Mouse (Mus musculus) brown adipose tissue, adult 24 weeks (tissue): ENCODE measurements around the gene Cep55. TPM values are rescaled to one million over a fixed set of nuclear protein-coding genes. Genes with fewer than 3 reads are reported as not detected.

Experiments
- H3K27ac ChIP-seq: fragments of 200-500 bp; replicated peaks from 2 replicates; pipeline ENCODE4 v1.5.1; 2012; ENCODE audit warnings: low read depth, mild to moderate bottlenecking, low read length
- H3K4me1 ChIP-seq: fragments of 200-500 bp; 2 replicates; pipeline ENCODE4 v1.6.1; 2012; ENCODE audit warnings: low read length, mixed read lengths; ENCODE audit not compliant: control insufficient read depth, insufficient read depth, insufficient read length
- H3K4me3 ChIP-seq: fragments of 200-500 bp; 2 replicates; pipeline ENCODE4 v1.5.1; 2012; ENCODE audit warnings: low read depth, mild to moderate bottlenecking, low read length, moderate library complexity; ENCODE audit not compliant: insufficient read depth
- polyA plus RNA-seq: library from polyadenylated mRNA; stranded (reverse); fragments of >200 nt; gene quantifications from 2 replicates; pipeline ENCODE4 v1.2.4, GENCODE M21; 2012; ENCODE audit not compliant: missing spikeins, insufficient read depth, insufficient read length

The Cep55 gene
- polyA plus RNA-seq, 1 experiment, result not detected

DNA sequence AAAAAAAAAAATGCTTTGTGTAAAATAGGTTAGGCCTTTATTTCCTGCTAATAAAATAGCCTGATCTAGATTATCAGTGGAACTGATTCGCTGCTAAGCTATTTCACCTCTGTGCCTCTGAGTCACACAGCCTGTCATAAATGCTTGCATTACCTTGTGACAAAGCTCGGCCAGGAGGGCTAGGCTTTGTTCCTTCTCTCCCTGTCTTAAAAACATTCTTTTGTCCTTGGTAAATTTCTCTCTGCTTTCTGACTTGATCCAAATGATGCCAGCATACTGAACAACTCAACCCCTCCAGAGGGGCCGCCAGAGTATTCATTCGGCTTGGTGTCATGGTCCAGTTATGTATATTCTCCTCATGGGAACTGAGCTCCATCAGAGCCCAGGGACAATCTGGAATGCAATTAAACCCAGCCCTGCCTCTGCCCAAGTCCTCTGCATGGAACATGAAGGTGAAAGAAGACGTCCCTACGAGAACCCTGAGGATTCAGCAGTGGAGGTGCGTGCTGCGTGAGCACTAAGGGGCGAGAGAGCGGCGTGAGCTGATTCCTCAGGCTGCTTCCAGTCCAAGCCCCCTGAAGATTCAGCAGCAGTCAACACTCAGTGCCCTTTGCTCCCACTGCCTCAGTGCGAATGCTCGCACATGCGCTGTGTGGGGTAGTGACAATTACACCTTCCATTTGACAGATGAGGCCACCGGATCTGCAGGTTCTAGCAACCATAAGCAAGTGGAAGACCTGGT is 21.6 kb upstream of the Cep55 start:
- no peak overlapping the region for H3K4me3 ChIP-seq
- peaks cover 9% of the 10 kb centered on the region; the same call in 1 of the 2 replicates for H3K4me1 ChIP-seq
- H3K27ac ChIP-seq, result no peak overlapping the region

DNA sequence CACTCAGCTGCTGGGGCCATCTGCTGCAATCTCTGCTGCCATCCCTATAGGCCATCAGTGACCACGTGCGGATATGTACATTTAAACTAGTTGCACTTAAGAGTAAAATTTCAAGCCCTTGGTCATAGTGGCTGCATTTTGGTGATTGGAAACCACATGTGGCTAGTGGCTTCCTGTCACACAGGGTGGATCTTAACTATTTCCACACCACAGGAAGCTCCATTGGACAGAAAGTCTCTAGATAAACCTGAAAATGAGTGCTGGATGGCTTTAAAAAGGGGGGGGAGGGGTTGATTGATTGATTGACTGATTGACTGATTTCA is 21.1 kb upstream of the Cep55 start:
- no peak overlapping the region for H3K27ac ChIP-seq
- H3K4me3 ChIP-seq, result no peak overlapping the region
- peaks cover 9% of the 10 kb centered on the region; the same call in 1 of the 2 replicates for H3K4me1 ChIP-seq

DNA sequence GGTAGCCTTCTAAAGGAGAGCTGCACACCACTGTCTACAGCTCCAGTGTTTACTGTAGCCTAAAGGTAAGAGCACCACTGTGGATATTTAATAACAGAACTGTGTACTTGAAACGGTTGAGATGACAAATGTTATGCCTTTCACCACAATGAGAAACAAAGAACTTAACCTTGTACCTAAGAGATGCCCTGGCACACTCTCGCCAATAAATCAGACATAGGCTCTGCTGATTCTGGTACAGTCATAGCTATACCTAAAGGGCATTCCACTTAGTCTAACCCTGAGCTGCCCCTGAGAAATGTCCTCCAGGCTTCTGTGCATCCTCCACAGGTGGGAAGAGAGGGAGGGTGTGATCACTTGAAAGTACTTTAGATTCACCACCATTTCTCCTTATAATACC is 20.1 kb upstream of the Cep55 start:
- H3K27ac ChIP-seq, result no peak overlapping the region
- peaks cover 7% of the 10 kb centered on the region; the same call in 1 of the 2 replicates for H3K4me1 ChIP-seq
- H3K4me3 ChIP-seq, result no peak overlapping the region

DNA sequence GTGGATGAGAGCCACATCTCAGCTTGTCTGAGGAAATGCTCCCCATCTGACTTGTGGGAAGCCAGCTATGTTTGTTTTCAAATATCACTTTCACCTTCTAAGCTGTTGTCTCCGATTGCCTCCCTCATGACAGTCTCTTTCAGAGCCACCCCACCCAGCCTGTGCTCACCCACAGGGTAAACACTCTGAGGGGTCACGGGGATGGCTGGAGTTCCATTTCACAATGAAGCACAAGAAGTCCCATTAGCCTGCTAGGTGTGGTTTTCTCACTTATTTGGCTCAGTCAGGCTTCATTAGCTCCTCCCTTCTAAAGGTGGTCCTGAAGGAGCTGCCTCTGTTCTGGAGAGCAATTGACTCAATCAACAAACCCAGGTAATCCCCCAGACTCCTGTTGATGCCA is 19.0 kb upstream of the Cep55 start:
- H3K27ac ChIP-seq, result no peak overlapping the region
- 0 out of 2 replicates have a peak, but pooled peaks cover 3% of the 10 kb centered on the region for H3K4me1 ChIP-seq
- no peak overlapping the region for H3K4me3 ChIP-seq

DNA sequence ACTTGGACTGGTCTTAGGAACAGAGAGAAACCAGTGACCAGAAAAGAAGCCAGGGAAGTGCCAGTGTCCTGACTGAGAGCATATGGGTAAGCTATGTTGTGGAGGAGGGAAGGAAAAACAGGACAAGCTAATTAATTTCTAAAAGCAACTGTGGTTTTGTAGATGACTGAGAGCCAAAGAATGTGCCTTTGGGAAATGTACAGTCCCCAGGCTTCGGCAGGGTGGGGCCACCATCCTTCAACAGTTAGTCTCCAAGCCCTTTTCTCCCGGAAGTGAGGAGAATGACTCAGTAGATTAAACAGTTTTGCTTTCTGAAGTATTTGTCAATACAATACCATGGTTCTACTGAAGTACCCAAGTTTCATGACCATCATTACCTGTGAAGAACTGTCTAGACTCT is 16.5 kb upstream of the Cep55 start:
- Histone ChIP-seq H3K4me3 (no peak overlapping the region), H3K27ac (peak overlapping the region; percentile 18; the same call in 1 of the 2 replicates), H3K4me1 (no peaks in the 10 kb centered on the region)

DNA sequence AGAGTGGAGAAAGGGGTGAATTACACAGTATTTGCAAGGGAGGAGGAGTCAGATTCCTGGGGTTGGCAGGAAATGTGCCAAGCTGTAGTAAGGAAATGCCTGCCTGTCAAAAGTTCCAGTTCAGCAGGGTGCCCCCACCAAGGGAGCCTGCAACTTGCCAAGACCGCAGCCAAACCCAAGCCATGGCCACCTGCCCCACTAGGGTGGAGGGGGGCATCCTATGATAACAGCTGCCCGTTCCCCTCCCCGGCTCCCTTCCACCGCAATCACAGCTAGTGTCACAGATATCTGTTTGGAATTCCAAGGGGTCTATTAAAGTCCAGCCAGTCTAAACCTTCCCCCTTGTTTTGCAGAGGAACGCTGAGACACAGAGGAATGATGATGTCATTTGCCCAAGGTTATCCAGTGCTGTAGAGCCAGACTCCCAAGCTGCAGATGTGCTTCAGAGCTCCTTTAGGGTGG is 12.5 kb upstream of the Cep55 start:
- peak overlapping the region; percentile 65 for H3K4me3 ChIP-seq
- peak overlapping the region; percentile 57 for H3K27ac ChIP-seq
- H3K4me1 ChIP-seq, result no peaks in the 10 kb centered on the region

DNA sequence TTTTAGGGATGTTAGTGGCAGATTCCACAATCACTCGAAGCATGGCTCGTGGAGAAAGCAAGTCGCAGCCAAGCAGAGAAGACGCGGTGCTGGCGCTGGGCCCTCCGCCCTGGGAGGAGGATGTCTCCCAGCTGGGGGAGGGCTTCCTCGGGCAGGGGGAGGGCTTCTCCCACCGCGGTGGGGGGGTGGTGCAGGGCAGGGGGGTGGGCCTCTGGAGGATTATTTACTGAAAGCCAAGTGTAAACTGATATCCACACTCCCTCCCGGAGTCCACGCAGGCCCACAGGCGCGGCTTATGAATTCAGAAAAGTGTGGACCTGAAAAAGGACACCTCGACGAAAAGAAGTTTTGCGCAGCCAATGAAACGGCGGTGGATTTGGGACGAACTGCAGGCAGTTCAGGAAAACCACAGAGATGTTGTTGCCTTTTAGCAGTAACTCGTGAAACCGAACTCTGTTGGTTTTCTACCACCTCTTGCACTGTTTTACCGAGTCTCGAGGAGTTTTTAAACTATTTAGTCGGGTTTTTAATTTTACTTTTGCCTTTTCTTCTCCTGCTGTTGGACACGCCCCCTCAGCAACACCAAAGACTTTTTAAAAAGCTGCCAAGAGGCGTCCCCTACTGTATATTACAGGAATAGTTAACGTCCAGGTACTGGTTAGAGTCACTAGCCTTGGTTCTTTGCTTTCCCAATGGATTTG is 11.4 kb upstream of the Cep55 start, which contains the start of gene Myof:
Myof (minus strand) TSS at position 297 of the 701 bp plus-strand sequence.
- Histone ChIP-seq H3K27ac (peak within 1 kb of the TSS; percentile 57), H3K4me3 (peak within 1 kb of the TSS; percentile 65), H3K4me1 (no peaks in the 10 kb centered on the region)

DNA sequence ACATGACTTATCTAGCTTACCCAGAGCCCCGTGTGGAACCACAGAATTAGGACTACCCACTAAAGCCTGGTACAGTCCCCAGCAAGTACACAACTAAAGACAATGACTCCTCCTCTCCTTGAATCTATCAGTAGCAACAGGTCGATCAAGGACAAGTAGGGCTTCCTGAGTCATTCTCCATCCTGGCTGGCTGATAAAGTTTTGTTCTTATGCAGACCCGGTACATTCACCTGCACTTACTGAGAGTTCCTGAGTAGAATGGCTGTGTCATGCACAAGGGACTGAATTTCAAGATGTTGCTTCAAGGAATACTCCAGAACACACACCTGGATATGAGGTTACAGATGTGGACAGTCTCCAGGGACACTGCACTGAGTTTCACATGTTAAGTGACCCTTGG is 9.6 kb upstream of the Cep55 start:
- Histone ChIP-seq H3K4me3 (no peak overlapping the region), H3K4me1 (no peaks in the 10 kb centered on the region), H3K27ac (no peak overlapping the region)

DNA sequence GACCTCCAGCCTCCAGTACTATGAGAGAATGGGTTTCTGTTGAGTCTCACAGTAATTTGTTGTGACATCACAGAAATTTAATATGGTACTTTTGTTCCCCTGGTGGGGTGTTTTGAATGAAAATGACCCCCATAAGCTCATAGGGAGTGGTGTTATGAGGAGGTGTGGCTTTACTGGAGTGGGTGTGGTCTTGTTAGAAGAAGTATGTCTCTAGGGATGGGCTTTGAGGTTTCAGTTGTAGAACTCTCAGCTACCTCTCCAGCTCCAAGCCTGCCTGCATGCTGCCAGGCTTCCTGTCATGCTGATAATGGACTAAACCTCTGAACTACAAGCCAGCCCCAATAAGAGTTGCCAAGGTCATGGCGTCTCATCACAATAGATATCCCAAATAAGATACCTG is 5.1 kb upstream of the Cep55 start:
- no peak overlapping the region for H3K27ac ChIP-seq
- H3K4me3 ChIP-seq, result no peak overlapping the region
- H3K4me1 ChIP-seq, result no peaks in the 10 kb centered on the region

DNA sequence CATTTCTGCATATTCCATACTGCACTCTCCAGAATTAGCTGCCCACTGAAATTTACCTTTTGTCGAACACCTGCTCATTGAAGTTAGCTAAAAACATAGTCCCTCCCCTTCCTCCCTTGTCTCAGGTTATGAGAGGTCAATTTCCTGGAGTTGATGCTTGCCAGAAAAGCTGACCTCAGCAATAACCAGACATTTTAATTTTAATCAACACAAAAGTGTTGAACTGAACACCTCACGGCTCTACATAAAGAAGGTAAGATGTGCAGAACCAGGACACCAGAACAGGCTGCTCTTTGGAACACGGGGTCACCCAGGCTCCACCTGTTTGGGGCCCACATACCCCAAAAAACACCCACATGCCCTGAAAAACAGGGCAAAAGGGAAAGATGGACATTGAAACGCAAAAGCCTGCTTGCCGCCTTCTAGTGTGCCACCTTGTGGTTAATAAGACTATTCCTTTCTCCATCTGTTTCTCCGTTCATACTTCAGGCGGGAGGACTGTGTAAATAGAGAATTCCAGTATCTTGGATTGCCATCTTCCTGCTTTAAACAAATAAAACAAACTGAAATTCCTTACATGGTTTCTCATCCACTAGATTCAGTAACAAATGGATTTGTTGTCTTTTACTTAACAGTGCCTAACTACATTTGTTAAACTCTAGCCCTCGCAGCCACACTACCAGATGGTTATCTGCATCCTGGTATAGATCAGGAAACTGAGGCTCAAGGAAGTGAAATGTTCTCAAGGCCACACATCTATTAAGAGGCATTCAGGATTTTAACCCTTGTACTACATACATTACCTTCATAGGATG is 1.4 kb upstream of the Cep55 start:
- Histone ChIP-seq H3K4me3 (no peak overlapping the region), H3K27ac (no peak overlapping the region), H3K4me1 (no peaks in the 10 kb centered on the region)

DNA sequence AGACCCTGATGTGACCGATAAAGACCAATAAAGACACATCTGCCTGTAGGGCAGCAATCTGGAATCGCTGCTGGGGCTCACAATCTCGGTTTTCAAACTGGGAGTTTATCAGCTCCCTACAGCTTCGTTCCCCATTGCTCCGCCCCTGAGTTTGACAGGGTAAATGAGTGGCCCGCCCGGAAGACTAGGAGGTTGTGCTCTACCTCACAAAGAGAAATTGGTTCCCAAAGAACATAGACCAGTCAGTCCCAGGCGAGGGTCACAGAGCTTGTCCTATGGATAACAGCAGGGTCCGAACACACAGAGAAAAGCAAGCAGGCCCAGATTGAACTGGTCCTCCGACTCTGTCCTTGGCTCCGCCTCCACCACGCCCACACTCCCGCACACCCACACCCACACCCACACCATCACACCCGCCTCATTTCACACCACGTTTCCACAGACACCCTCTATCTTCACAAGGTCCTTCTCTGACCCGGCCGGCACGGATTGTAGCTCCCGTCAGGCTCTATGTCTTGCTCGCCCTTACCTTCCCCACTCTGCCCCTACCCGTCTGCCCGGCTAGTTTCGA is 577 bp upstream of the Cep55 start:
- Histone ChIP-seq H3K27ac (0 out of 2 replicates have a peak overlapping the region, but pooled peaks have one; percentile 26), H3K4me1 (no peaks in the 10 kb centered on the region), H3K4me3 (peak overlapping the region; percentile 85)

DNA sequence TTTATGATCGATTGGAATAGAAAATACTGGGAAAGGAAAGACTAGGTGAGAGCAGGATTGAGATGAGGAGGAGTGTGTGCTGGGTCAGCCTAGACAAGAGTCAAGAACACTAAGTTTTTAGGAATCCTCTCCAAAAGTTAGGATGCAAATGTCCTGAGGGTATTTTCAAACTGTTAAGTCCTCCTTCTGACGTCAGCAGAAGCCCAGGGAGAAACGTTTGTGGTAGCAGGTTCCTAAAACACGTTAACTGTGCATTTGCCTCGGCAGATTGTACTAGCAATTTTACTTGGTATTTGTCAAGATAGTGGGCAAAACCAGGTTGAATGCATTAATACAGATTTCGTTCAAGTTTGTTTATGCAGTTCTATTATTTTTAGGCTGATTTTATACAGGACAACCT is 987 bp downstream of the Cep55 start:
- Histone ChIP-seq H3K4me3 (no peak overlapping the region), H3K27ac (no peak overlapping the region)

DNA sequence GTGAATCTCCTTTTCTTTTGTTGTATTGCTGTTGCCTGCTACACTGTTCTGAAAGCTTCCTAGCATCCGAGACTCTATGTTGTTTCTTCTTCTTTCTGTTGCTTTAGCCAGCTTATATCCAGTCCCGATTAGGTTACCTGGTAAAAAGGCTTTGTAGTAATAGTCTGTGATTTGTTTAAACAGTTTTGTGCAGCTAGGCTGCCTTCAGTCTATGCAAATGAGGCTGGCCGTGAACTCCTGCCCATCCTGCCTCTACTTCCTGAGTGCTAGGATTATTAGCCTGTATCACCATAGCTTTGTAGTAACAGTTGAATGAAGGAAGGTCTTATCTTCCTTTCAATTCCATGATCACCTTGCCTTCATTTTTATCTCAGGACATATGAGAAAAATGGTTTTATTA is 1.5 kb downstream of the Cep55 start:
- no peak overlapping the region for H3K4me3 ChIP-seq
- H3K4me1 ChIP-seq, result no peaks in the 10 kb centered on the region

More for the DNA sequence above, 987 bp downstream of the Cep55 start:
- no peaks in the 10 kb centered on the region for H3K4me1 ChIP-seq

DNA sequence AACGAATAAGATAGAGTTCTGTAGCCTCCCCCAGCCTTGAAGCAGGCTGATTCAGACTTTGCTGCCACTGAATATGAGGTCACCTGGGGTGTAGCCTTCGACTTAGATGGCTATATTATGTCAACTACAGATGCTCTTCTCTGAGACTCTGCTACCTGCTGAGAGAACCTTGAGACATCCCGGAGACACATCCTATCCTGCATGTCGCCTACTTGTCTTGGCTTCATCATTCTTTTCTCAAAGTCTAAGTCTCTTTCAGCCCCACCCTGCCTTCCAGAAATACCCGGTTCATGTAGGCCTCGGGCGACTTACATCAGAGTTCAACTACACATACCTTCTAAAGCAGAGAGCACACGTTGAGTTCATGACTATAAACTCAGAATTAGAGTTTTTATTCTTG is 2.1 kb downstream of the Cep55 start:
- Histone ChIP-seq H3K27ac (no peak overlapping the region), H3K4me1 (no peaks in the 10 kb centered on the region), H3K4me3 (no peak overlapping the region)

More for the DNA sequence above, 1.5 kb downstream of the Cep55 start:
- H3K27ac ChIP-seq, result no peak overlapping the region

DNA sequence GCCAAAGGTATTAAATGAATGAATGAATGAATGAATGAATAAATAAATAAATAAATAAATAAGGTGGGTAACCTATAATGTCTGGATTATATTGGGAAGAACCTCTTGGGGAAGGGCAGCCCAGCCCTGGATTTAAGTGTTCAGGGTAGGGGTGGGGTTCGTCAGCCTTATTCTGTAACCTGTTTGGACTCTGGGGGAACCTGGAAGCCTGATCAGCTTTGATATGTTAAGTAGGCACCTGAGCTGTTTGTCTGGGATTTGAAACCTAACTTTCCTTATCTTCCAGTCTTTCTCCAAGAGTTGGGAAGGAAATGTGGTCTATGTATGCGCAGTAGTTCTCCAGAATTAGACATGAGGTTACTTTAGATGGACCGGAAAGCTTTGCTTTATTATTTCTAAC is 8.4 kb downstream of the Cep55 start:
- Histone ChIP-seq H3K4me1 (no peaks in the 10 kb centered on the region), H3K27ac (no peak overlapping the region), H3K4me3 (no peak overlapping the region)
